Mouse (Mus musculus) frontal cortex, adult (tissue): ENCODE results near the gene Gabra4.
"Not testable (repeated sequence)": the region's sequence is repeated elsewhere in the genome, so short reads cannot be mapped to it uniquely, and the experiment has no call there.

Source experiments
- ATAC-seq: cut with Nextera tagmentation; 2 replicates; pipeline ENCODE4 v1.9.2; 2017; ENCODE audit warnings: mild to moderate bottlenecking, moderate library complexity, mixed read lengths; ENCODE audit not compliant: low TSS enrichment

Gabra4 gene

GRCm38 (mm10) chr5:71525486-71525885 is 132.6 kb downstream of the Gabra4 start:
- ATAC-seq, result not testable (repeated sequence)
